Mouse (Mus musculus): Measurements from ENCODE around the gene Adamtsl1.

- no peak for TF ChIP-seq CTCF (IDR thresholded peaks at IDR 0.05; ENCODE audit: low read depth)
- no peak for TF ChIP-seq EP300 (IDR thresholded peaks at IDR 0.05; ENCODE audit: low read depth)
Observed at GRCm38 (mm10) chr4:86359398-86359797, 845.4 kb downstream of the Adamtsl1 start.

All from liver, postnatal 0 days (tissue).